Comparison of ENCODE assay signal across 9 mouse cellular contexts in the genomic region with DNA sequence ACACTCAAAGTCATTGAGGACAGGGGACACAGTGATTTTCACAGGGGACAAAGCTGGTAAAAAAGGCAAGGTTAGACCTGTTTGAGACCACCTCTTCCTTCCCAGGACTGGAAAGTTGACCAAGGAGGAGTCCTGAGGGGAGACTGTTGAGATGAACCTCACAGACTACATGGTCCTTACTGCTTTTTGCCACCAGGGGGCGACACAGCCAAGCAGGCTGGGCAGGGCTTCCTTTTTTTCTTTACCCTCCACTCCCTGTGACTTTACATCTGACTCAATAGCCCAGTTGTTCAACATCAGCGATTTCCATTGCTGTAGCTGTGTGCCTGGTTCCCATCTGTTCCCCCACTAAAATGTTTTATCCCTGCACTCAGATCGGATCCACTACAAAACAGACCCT. TPM values are rescaled to one million over a fixed set of nuclear protein-coding genes. Genes with fewer than 3 reads are reported as not detected.
DNase-seq lines count a peak whose midpoint lies in the region; ATAC-seq and TF ChIP-seq lines count a peak whose summit lies in the region.
"Had no signal": no experiment of that assay in that cellular context is flagged by ENCODE, and none has a peak within 500 bp of the region (broad histone marks: within the 10 kb centered on the region; RNA-seq: fewer than 3 reads in every experiment).

No protein-coding gene starts in this region.

- H3K4me2 ChIP-seq in neural tube, embryonic 15.5 days: no peak overlapping the region
- no peak overlapping the region for H3K4me2 ChIP-seq in liver, embryonic 14.5 days (ENCODE audit: low read depth)
- H3K4me2 ChIP-seq: heart, embryonic 13.5 days had no signal

- ATAC-seq in neural tube, embryonic 15.5 days (ENCODE audit: low FRiP score): no peak
- peak; percentile 57; the same call in 1 of the 2 replicates for ATAC-seq in liver, embryonic 14.5 days (ENCODE audit: insufficient read depth)

- no peak for TF ChIP-seq EP300 in liver, embryonic 14.5 days (IDR thresholded peaks at IDR 0.05; ENCODE audit: low read depth)

- 10% methylated on average over 3 of the region's 3 CpGs for WGBS in neural tube, embryonic 15.5 days
- 10% methylated on average over 3 of the region's 3 CpGs for WGBS in liver, embryonic 14.5 days (ENCODE audit: insufficient replicate concordance)

- peak; percentile 59 for DNase-seq in neural tube, embryonic 10.5 days (ENCODE audit: extremely low spot score, low spot score)
- DNase-seq in c-Kit-negative CD71-positive TER-119-positive erythroid progenitor cells, embryonic 14.5 days (ENCODE audit: low read depth, low spot score): peak; percentile 59
- peak; percentile 33 to 66 for DNase-seq in frontal cortex, postnatal 14 days (ENCODE audit: low spot score in 2 of 2)
- DNase-seq in kidney, adult 8-10 months: peak; percentile 53 to 79
- DNase-seq in liver, embryonic 14.5 days (ENCODE audit: low read depth in 3 of 3, low spot score in 3 of 3): peak; percentile 40 to 53 (median 43)
- peak; percentile 73 for DNase-seq in retina, postnatal 1 day
- DNase-seq in thymus, postnatal 4 days: peak; percentile 89

- H3K27me3 ChIP-seq in neural tube, embryonic 15.5 days (replicated peaks): 0 out of 2 replicates have a peak, but pooled peaks cover 4% of the 10 kb centered on the region
- H3K27me3 ChIP-seq in liver, embryonic 14.5 days (ENCODE audit: control insufficient read depth, insufficient read depth, low read length): no peaks in the 10 kb centered on the region; the same call in 1 of the 2 replicates

- no peaks in the 10 kb centered on the region for H3K9me3 ChIP-seq in neural tube, embryonic 15.5 days (replicated peaks)
- H3K9me3 ChIP-seq in liver, embryonic 14.5 days (ENCODE audit: control insufficient read depth, low read length): no peaks in the 10 kb centered on the region
- H3K9me3 ChIP-seq: heart, embryonic 13.5 days had no signal

- H3K4me1 ChIP-seq in neural tube, embryonic 15.5 days: no peaks in the 10 kb centered on the region
- no peaks in the 10 kb centered on the region; a peak in 1 of 4 replicates for H3K4me1 ChIP-seq in liver, embryonic 14.5 days (replicated peaks; ENCODE audit: control insufficient read depth in 2 of 2, insufficient read depth in 2 of 2, low read length in 1 of 2)
- H3K4me1 ChIP-seq: heart, embryonic 13.5 days had no signal

- no peak overlapping the region for H3K4me3 ChIP-seq in neural tube, embryonic 15.5 days (replicated peaks)
- H3K4me3 ChIP-seq in liver, embryonic 14.5 days (ENCODE audit: insufficient read depth in 1 of 2, low read depth in 2 of 2, low read length in 2 of 2): no peak overlapping the region
- H3K4me3 ChIP-seq: heart, embryonic 13.5 days had no signal

- peak; percentile 98 for TF ChIP-seq CTCF in liver, embryonic 14.5 days (IDR thresholded peaks at IDR 0.05; ENCODE audit: low read depth)

- H3K36me3 ChIP-seq in neural tube, embryonic 15.5 days: no peaks in the 10 kb centered on the region
- H3K36me3 ChIP-seq in liver, embryonic 14.5 days (replicated peaks; ENCODE audit: control insufficient read depth, insufficient read depth, low read depth): no peaks in the 10 kb centered on the region
- H3K36me3 ChIP-seq: heart, embryonic 13.5 days had no signal

- no peak overlapping the region for H3K9ac ChIP-seq in neural tube, embryonic 15.5 days (replicated peaks)
- no peak overlapping the region for H3K9ac ChIP-seq in liver, embryonic 14.5 days (replicated peaks)
- H3K9ac ChIP-seq: heart, embryonic 13.5 days had no signal

- no peak overlapping the region for H3K27ac ChIP-seq in neural tube, embryonic 15.5 days (replicated peaks)
- no peak overlapping the region for H3K27ac ChIP-seq in liver, embryonic 14.5 days
- H3K27ac ChIP-seq: heart, embryonic 13.5 days had no signal

RNA-seq across cellular contexts. Expression of a gene that starts 7.2 kb away (rescaled TPM):
- 1.2 and 13.6 TPM in 2 replicates for polyA plus RNA-seq in neural tube, embryonic 15.5 days (2015; fragmentation: Nextera tagmentation; extraction: Ambion mirVana)
- polyA plus RNA-seq in liver, embryonic 14.5 days (2012; rRNA removed): 1.5 and 1.6 TPM in 2 replicates
- 1.5 and 1.6 TPM in 2 replicates for polyA plus RNA-seq in liver, embryonic 14.5 days (2014; fragmentation: Nextera tagmentation; extraction: Ambion mirVana)

RNA-seq across cellular contexts. Expression of a gene that starts 36.0 kb away (rescaled TPM):
- polyA plus RNA-seq in neural tube, embryonic 15.5 days (2015; fragmentation: Nextera tagmentation; extraction: Ambion mirVana): 2.7 and 3.0 TPM in 2 replicates
- polyA plus RNA-seq in liver, embryonic 14.5 days (2012; rRNA removed): 0.06 and 0.58 TPM in 2 replicates
- 0.40 and 0.74 TPM in 2 replicates for polyA plus RNA-seq in liver, embryonic 14.5 days (2014; fragmentation: Nextera tagmentation; extraction: Ambion mirVana)

RNA-seq across cellular contexts. Expression of a gene that starts 39.0 kb away (rescaled TPM):
- polyA plus RNA-seq in neural tube, embryonic 15.5 days (2015; fragmentation: Nextera tagmentation; extraction: Ambion mirVana): 7.0 and 10.9 TPM in 2 replicates
- polyA plus RNA-seq in liver, embryonic 14.5 days (2012; rRNA removed): 95.9 and 98.3 TPM in 2 replicates
- polyA plus RNA-seq in liver, embryonic 14.5 days (2014; fragmentation: Nextera tagmentation; extraction: Ambion mirVana): 48.6 and 66.8 TPM in 2 replicates
